Mouse (Mus musculus): ENCODE data around the gene Dnajc8. TPM values are rescaled to one million over a fixed set of nuclear protein-coding genes. Genes with fewer than 3 reads are reported as not detected.

The Dnajc8 gene
- polyA plus RNA-seq (2014; fragmentation: Illumina TruSeq; extraction: RNeasy Lipid Tissue Mini Kit (QIAGEN cat#74804); ENCODE audit: low read depth, low replicate concordance), result 97.1 TPM

DNA sequence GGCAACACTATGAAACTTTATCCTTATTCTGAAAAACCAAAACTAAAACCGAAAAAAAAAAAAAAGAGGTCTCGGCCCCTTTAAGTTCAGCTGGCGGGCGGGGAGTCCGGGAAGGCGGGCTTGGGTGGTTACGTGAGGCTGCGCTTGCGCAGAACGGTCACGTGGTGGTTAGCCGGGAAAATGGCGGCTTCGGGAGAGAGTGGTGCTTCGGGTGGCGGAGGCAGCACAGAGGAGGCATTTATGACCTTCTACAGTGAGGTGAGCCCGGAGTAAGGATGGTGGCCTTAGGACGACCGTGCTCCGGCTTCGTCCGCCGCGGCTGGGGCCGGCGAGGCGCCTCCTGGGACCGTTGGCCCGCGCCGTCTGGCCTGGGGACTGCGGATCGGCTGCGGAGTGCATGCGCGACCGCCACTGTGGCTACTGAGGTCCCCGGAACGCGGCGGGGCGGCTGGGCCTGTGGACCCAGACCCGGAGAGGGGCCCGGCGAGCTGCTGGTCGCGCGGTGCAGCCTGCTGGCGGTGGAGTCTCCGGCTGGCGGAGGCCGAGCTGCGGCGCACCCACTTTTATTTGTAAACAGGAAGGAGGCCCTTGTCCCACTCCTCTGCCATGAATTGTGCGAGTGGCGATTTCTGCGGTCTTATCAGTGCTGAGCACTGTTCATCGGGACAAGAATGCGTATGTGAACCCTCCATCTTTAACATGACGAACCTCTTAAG, at the start of gene Dnajc8:
Gene Dnajc8 (plus strand): TSS at position 145 of the 716 bp plus-strand sequence.

DNA sequence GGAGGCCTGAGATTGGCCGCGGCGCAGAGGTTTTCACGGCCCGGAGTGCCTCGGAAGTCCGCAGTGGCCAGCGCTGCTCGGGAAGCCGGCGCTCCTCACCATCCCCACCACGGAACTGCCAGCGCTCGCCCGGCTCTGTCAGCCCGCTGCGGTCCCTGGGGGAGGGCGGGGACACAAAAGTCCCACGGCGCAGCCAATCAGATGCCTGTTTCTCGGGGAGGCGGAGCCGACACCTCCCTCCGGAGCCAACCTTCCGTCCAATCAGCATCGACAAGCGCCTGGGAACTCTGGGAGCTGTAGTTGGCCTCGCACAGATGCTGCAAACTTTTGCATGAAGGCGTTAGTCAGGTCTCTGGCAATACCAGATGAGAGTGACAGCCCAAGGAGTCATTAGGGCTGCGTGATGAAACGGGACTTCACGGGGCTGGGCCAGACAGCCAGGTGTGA, 25.0 kb upstream of the Dnajc8 start, which contains the start of gene Sesn2:
Gene Sesn2 (minus strand): TSS at position 150 of the 447 bp plus-strand sequence.

DNA sequence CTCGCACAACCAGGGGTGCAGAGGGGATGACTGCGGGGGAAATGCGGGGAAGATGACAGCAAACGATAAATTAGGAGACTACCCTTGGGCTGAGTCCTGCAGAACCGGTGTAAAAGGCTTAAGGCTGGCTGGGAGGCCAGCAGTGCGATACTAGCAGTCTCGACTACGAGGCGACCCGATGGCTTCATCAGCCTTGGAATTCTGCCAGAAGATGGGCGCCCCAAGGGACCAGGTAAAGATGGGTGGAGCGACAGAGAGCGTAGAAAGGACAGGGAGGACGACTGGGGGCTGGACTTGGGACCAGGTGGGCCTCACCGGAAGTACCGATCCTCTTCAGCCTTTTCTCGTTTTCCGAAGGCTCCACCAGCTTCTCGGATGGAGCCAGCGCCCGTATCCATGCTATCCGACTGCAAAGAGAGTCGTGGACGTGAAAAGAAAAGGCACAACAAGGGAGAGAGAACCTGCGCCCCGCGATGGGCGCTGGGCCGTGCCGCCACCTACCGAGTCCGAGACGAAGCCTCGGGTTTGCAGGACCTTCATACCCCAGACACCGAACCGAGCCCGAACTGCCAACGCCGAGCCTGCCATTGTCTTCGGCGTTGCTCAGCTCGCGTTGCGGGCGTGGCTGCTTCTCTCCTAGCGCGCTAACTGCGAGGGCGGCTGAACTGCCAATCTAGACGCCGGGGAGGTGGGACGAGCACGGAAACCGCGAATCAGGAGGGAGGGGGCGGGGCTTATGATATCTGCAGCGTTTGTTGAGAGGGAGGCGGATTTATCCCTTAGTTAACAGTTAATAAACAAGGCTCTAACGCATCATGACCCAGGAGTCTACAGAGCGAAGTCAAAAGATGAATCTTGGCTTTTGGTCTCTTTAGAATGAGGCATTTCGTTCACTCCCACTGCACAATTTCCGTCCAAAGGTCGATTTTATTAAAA, 2.1 kb upstream of the Dnajc8 start, which contains the start of gene Atpif1:
Gene Atpif1 (minus strand): TSS at position 679 of the 936 bp plus-strand sequence.

DNA sequence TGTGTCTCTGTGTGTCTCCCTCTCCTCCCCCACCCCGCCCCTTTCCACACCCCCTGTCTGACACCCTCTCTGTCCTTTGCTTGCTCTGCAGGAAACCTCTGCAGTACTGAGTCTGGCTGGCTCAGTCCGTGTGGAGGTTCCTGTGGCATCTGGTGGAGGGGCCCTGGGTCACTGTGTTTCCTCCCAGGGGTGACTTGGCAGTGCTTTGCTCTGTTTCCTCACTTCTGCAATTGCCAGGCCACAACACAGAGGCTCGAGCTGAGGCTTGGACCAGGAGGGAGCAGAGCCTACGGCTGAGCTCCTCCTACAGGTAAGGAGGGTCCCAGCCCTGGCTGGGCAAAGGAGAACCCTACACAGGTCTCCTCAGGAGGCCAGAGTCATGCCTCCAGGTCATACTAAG, 28.6 kb downstream of the Dnajc8 start, which contains the start of gene Ptafr:
Gene Ptafr (plus strand): TSS at position 103 of the 400 bp plus-strand sequence.

Other genes starting within 250 kb of the Dnajc8 start
- 2.6 TPM for gene Rab42, start 232.2 kb upstream of the Dnajc8 start, polyA plus RNA-seq (2014; fragmentation: Illumina TruSeq; extraction: RNeasy Lipid Tissue Mini Kit (QIAGEN cat#74804); ENCODE audit: low read depth, low replicate concordance)
- gene Trnau1ap, start 206.0 kb upstream of the Dnajc8 start, polyA plus RNA-seq (2014; fragmentation: Illumina TruSeq; extraction: RNeasy Lipid Tissue Mini Kit (QIAGEN cat#74804); ENCODE audit: low read depth, low replicate concordance), result 38.0 TPM
- gene Rcc1, start 181.9 kb upstream of the Dnajc8 start, polyA plus RNA-seq (2014; fragmentation: Illumina TruSeq; extraction: RNeasy Lipid Tissue Mini Kit (QIAGEN cat#74804); ENCODE audit: low read depth, low replicate concordance), result 7.1 TPM
- gene Phactr4, start 113.1 kb upstream of the Dnajc8 start, polyA plus RNA-seq (2014; fragmentation: Illumina TruSeq; extraction: RNeasy Lipid Tissue Mini Kit (QIAGEN cat#74804); ENCODE audit: low read depth, low replicate concordance), result 15.9 TPM
- 1.9 TPM for gene Med18, start 71.6 kb upstream of the Dnajc8 start, polyA plus RNA-seq (2014; fragmentation: Illumina TruSeq; extraction: RNeasy Lipid Tissue Mini Kit (QIAGEN cat#74804); ENCODE audit: low read depth, low replicate concordance)
- gene Sesn2, start 25.0 kb upstream of the Dnajc8 start, polyA plus RNA-seq (2014; fragmentation: Illumina TruSeq; extraction: RNeasy Lipid Tissue Mini Kit (QIAGEN cat#74804); ENCODE audit: low read depth, low replicate concordance), result 2.8 TPM
- gene Atpif1, start 1.9 kb upstream of the Dnajc8 start, polyA plus RNA-seq (2014; fragmentation: Illumina TruSeq; extraction: RNeasy Lipid Tissue Mini Kit (QIAGEN cat#74804); ENCODE audit: low read depth, low replicate concordance), result 392 TPM
- gene Ptafr, start 28.5 kb downstream of the Dnajc8 start, polyA plus RNA-seq (2014; fragmentation: Illumina TruSeq; extraction: RNeasy Lipid Tissue Mini Kit (QIAGEN cat#74804); ENCODE audit: low read depth, low replicate concordance), result 1.5 TPM
- 25.5 TPM for gene Eya3, start 103.4 kb downstream of the Dnajc8 start, polyA plus RNA-seq (2014; fragmentation: Illumina TruSeq; extraction: RNeasy Lipid Tissue Mini Kit (QIAGEN cat#74804); ENCODE audit: low read depth, low replicate concordance)
- gene Xkr8, start 197.0 kb downstream of the Dnajc8 start, polyA plus RNA-seq (2014; fragmentation: Illumina TruSeq; extraction: RNeasy Lipid Tissue Mini Kit (QIAGEN cat#74804); ENCODE audit: low read depth, low replicate concordance), result 1.7 TPM
- 1.1 TPM for gene Smpdl3b, start 221.7 kb downstream of the Dnajc8 start, polyA plus RNA-seq (2014; fragmentation: Illumina TruSeq; extraction: RNeasy Lipid Tissue Mini Kit (QIAGEN cat#74804); ENCODE audit: low read depth, low replicate concordance)
- 18.4 TPM for gene Rpa2, start 232.8 kb downstream of the Dnajc8 start, polyA plus RNA-seq (2014; fragmentation: Illumina TruSeq; extraction: RNeasy Lipid Tissue Mini Kit (QIAGEN cat#74804); ENCODE audit: low read depth, low replicate concordance)

Measured in heart, adult 10 weeks (tissue).